ENCODE assay signal across 26 mouse cellular contexts in the genomic region with DNA sequence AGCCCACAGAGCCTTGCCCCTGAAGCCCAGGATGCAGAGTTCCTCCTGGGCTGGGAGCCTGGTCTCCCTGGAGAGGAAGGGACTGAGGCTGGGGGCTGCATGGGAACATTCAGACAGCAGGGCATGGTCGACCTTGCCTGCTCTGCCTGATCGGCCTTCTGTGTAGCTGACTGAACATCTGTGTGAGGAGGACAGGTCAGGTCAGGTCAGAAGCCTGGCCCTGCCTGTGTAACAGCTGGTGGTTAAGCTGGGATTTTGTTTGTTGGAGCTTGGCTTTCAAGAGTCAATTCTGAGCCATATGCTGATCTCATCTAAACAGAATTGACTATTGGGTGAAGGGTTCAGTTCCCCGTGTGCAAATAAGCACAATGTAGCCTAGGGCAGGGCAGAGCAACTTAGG.
DNase-seq lines count a peak whose midpoint lies in the region; ATAC-seq and TF ChIP-seq lines count a peak whose summit lies in the region.
"Had no signal": no experiment of that assay in that cellular context is flagged by ENCODE, and none has a peak within 500 bp of the region (broad histone marks: within the 10 kb centered on the region; RNA-seq: fewer than 3 reads in every experiment).

No protein-coding gene starts in this region.

- no peak overlapping the region for H3K9ac ChIP-seq in hindbrain, embryonic 11.5 days (ENCODE audit: low read depth, low read length)
- H3K9ac ChIP-seq: forebrain, embryonic 13.5 days; hindbrain, embryonic 12.5 days; intestine, embryonic 15.5 days; limb, embryonic 13.5 days; lung, embryonic 15.5 days; midbrain, embryonic 12.5 days had no signal

- no peaks in the 10 kb centered on the region for H3K36me3 ChIP-seq in hindbrain, embryonic 10.5 days
- H3K36me3 ChIP-seq in hindbrain, embryonic 11.5 days (ENCODE audit: control insufficient read depth, insufficient read depth, low read length) = no peaks in the 10 kb centered on the region
- H3K36me3 ChIP-seq: hindbrain, embryonic 12.5 days; intestine, embryonic 15.5 days; limb, embryonic 13.5 days; lung, embryonic 15.5 days; midbrain, embryonic 12.5 days had no signal

- intact Hi-C loops in gastrocnemius, adult 2 months (cut with DNase I) = no loop called here

- no peak for ATAC-seq in hindbrain, embryonic 11.5 days (ENCODE audit: low FRiP score)
- no peak for ATAC-seq in megakaryocyte progenitor cell, adult 5-6 weeks (replicated peaks; ENCODE audit: poor library complexity)
- ATAC-seq: forebrain, embryonic 13.5 days; hindbrain, postnatal 0 days; intestine, embryonic 15.5 days had no signal

- no peak overlapping the region for H3K27ac ChIP-seq in gastrocnemius, adult 2 months
- H3K27ac ChIP-seq in hindbrain, embryonic 10.5 days = no peak overlapping the region
- H3K27ac ChIP-seq in hindbrain, embryonic 11.5 days (ENCODE audit: low read depth, low read length) = no peak overlapping the region
- H3K27ac ChIP-seq: forebrain, embryonic 13.5 days; hindbrain, embryonic 12.5 days; hindbrain, postnatal 0 days; intestine, embryonic 15.5 days; kidney, postnatal 0 days; limb, embryonic 13.5 days; lung, embryonic 15.5 days; midbrain, embryonic 12.5 days had no signal

- no peak overlapping the region for H3K4me2 ChIP-seq in hindbrain, embryonic 11.5 days (replicated peaks; ENCODE audit: low read depth, low read length)
- H3K4me2 ChIP-seq: forebrain, embryonic 13.5 days; hindbrain, embryonic 12.5 days; intestine, embryonic 15.5 days; limb, embryonic 13.5 days; liver, embryonic 11.5 days; lung, embryonic 15.5 days; midbrain, embryonic 12.5 days had no signal

- no peaks in the 10 kb centered on the region for H3K27me3 ChIP-seq in hindbrain, embryonic 10.5 days (ENCODE audit: insufficient read depth, poor library complexity, severe bottlenecking)
- H3K27me3 ChIP-seq in hindbrain, embryonic 11.5 days (ENCODE audit: control insufficient read depth, insufficient read depth, low read length) = no peaks in the 10 kb centered on the region
- H3K27me3 ChIP-seq: forebrain, embryonic 13.5 days; hindbrain, embryonic 12.5 days; intestine, embryonic 15.5 days; limb, embryonic 13.5 days; lung, embryonic 15.5 days; midbrain, embryonic 12.5 days had no signal

- TF ChIP-seq CTCF in gastrocnemius, adult 2 months (IDR thresholded peaks at IDR 0.05) = no peak

- H3K4me3 ChIP-seq in gastrocnemius, adult 2 months = no peak overlapping the region
- no peak overlapping the region for H3K4me3 ChIP-seq in hindbrain, embryonic 10.5 days
- no peak overlapping the region for H3K4me3 ChIP-seq in hindbrain, embryonic 11.5 days (ENCODE audit: low read depth, low read length)
- H3K4me3 ChIP-seq: forebrain, embryonic 13.5 days; hindbrain, embryonic 12.5 days; intestine, embryonic 15.5 days; limb, embryonic 13.5 days; lung, embryonic 15.5 days; midbrain, embryonic 12.5 days had no signal

- no peaks in the 10 kb centered on the region for H3K9me3 ChIP-seq in hindbrain, embryonic 10.5 days
- H3K9me3 ChIP-seq in hindbrain, embryonic 11.5 days (ENCODE audit: control insufficient read depth, low read length) = no peaks in the 10 kb centered on the region
- H3K9me3 ChIP-seq: forebrain, embryonic 13.5 days; hindbrain, embryonic 12.5 days; intestine, embryonic 15.5 days; lung, embryonic 15.5 days; midbrain, embryonic 12.5 days had no signal

- H3K4me1 ChIP-seq in hindbrain, embryonic 10.5 days (replicated peaks) = peaks cover 11% of the 10 kb centered on the region
- H3K4me1 ChIP-seq in hindbrain, embryonic 11.5 days (replicated peaks; ENCODE audit: control insufficient read depth, insufficient read depth, low read length) = no peaks in the 10 kb centered on the region
- H3K4me1 ChIP-seq: forebrain, embryonic 13.5 days; hindbrain, embryonic 12.5 days; intestine, embryonic 15.5 days; limb, embryonic 13.5 days; lung, embryonic 15.5 days; midbrain, embryonic 12.5 days had no signal

- WGBS in hindbrain, embryonic 10.5 days = 39% methylated on average over 3 of the region's 3 CpGs
- 43% methylated on average over 3 of the region's 3 CpGs for WGBS in hindbrain, embryonic 11.5 days

- peak; percentile 28 for DNase-seq in gastrocnemius, adult 2 months
- DNase-seq in gastrocnemius, postnatal 4 days (ENCODE audit: low spot score in 2 of 2) = no peak
- peak; percentile 30 for DNase-seq in hindbrain, embryonic 10.5 days (ENCODE audit: low spot score)
- DNase-seq in hindbrain, embryonic 11.5 days (ENCODE audit: low spot score) = no peak
- DNase-seq in retina, embryonic 14.5 days (ENCODE audit: low spot score) = peak; percentile 16
- no peak for DNase-seq in right cerebral cortex, adult 2 months (ENCODE audit: low spot score in 2 of 2)
- DNase-seq: adrenal gland, postnatal 14 days; cerebellum, adult 11 months; cerebellum, adult 9-10 months; cerebellum, postnatal 36 days; kidney, adult 2 months; kidney, postnatal 4 days; right cerebral cortex, postnatal 14 days; spleen, adult 18-20 months; thymus, adult 2 months; thymus, postnatal 36 days had no signal

Comparison
In these comparisons a context has a peak if more than half of its experiments do, and no peak if none do; other contexts are left out.
1. DNase-seq: peak in gastrocnemius, adult 2 months (single experiment), hindbrain, embryonic 10.5 days (single experiment) and retina, embryonic 14.5 days (single experiment); none in gastrocnemius, postnatal 4 days (0 of 2), hindbrain, embryonic 11.5 days (single experiment) and right cerebral cortex, adult 2 months (0 of 2).